Mouse (Mus musculus): ENCODE results near the gene Ak8. TPM values are rescaled to one million over a fixed set of nuclear protein-coding genes. Genes with fewer than 3 reads are reported as not detected.

The Ak8 gene
- total and polyA plus RNA-seq, 3 experiments, result 0.59 TPM; not detected in 2

DNA sequence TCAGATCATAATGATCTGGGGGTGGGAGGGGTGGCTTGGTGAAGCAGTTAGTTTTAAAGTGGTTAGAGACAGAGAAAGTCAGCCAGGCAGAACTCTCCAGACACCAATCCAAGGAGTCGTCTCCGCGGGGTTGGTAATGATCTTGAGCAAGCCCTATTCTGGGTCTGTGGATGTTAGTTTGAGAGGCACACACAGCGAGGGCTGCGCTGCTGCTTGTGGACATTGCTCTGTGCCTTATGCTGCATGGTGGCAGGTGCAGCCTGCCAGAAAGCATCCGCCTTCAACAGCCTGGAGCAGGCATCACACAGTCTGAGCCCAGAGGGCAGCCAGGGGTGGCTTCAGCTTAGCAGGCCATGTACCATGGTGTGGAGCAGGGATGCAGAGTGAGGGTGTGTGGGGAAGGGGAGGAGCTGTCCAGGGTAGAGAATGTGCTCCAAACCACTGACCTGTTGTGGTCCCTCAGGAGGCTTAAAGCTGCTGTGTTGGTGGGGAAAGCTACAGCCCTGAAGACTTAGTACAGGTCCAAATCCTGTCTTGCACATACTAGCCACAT, 87.2 kb downstream of the Ak8 start:
- no peak for TF ChIP-seq POLR2A (IDR thresholded peaks at IDR 0.05; ENCODE audit: insufficient read depth, low read depth, low read length)
- no peak for TF ChIP-seq CTCF (IDR thresholded peaks at IDR 0.05)
- no peak for TF ChIP-seq EP300 (IDR thresholded peaks at IDR 0.05; ENCODE audit: insufficient read depth, low read depth, low read length)
- Histone ChIP-seq H3K27me3 (ENCODE audit: control insufficient read depth, insufficient read depth, low read length) (no peaks in the 10 kb centered on the region), H3K27ac (no peak overlapping the region), H3K4me3 (no peak overlapping the region), H3K4me1 (ENCODE audit: control insufficient read depth, insufficient read depth, low read length) (no peaks in the 10 kb centered on the region), H3K9ac (ENCODE audit: low read depth, low read length) (no peak overlapping the region), H3K79me2 (replicated peaks; ENCODE audit: control insufficient read depth, insufficient read depth, low read length) (no peaks in the 10 kb centered on the region), H3K36me3 (ENCODE audit: control insufficient read depth, insufficient read depth, low read length) (no peaks in the 10 kb centered on the region)
- intact Hi-C loops (cut with DNase I), result no loop called here
- DNase-seq, result no peak
- 83% methylated on average over 6 of the region's 6 CpGs for WGBS

DNA sequence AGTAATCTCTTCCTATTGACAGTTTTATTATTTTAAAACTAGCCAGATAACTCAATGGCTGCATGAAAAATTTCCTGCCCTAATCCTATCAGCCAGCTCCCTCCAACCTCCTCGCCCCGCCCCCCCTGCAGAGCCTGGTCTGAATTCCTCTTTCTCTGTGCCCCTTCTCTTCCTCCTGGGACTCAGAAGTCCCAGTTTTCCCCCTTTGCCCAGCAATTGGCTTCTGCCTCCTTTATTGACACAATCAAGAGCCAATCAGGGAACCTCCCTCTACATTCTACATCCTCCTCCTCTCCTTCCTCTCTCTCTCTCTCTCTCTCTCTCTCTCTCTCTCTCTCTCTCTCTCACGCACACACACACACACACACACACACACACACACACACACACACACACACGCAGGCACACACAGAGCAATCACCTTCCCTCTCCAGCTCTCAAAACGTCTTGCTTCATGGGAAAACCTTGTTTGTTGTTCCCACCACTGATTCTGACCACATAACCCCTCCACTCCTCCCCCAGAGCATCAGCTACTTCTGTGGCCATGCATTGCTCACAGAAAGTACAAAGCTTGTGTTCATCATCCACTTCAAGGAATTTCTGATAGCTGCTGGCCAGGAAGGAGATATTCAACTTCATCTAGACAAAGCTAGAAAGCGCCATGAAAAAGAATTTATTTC, 93.1 kb downstream of the Ak8 start:
- 31% methylated on average over 5 of the region's 6 CpGs for WGBS
- no peak for TF ChIP-seq EP300 (IDR thresholded peaks at IDR 0.05; ENCODE audit: insufficient read depth, low read depth, low read length)
- TF ChIP-seq CTCF (IDR thresholded peaks at IDR 0.05), result no peak
- no peak for TF ChIP-seq POLR2A (IDR thresholded peaks at IDR 0.05; ENCODE audit: insufficient read depth, low read depth, low read length)
- H3K4me3 ChIP-seq, result no peak overlapping the region
- no peaks in the 10 kb centered on the region for H3K36me3 ChIP-seq (ENCODE audit: control insufficient read depth, insufficient read depth, low read length)
- no peaks in the 10 kb centered on the region for H3K4me1 ChIP-seq (ENCODE audit: control insufficient read depth, insufficient read depth, low read length)
- peak; percentile 31 to 35 for DNase-seq
- H3K79me2 ChIP-seq (replicated peaks; ENCODE audit: control insufficient read depth, insufficient read depth, low read length), result no peaks in the 10 kb centered on the region
- H3K9ac ChIP-seq (ENCODE audit: low read depth, low read length), result no peak overlapping the region
- no peak overlapping the region for H3K27ac ChIP-seq
- intact Hi-C loops (cut with DNase I), result no loop called here
- H3K27me3 ChIP-seq (ENCODE audit: control insufficient read depth, insufficient read depth, low read length), result no peaks in the 10 kb centered on the region

DNA sequence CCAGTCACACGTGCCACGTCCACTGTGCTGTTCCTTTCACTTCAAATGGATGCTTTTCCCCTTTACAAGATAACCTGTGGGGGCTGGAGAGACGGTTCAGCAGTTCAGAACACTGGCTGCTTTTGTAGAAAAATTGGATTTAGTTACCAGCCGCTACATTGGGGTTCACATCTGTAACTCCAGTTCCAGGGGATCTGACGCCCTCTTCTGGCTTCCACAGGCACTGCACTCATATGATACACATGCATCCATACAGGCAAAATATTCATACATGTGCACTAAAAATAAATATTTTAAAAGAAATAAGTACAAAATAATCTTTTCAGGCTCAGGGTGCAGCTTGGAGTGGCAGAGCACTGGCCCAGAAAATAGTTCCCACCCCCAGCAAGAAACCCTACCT, 94.7 kb downstream of the Ak8 start:
- Histone ChIP-seq H3K27me3 (ENCODE audit: control insufficient read depth, insufficient read depth, low read length) (no peaks in the 10 kb centered on the region), H3K27ac (no peak overlapping the region), H3K36me3 (ENCODE audit: control insufficient read depth, insufficient read depth, low read length) (no peaks in the 10 kb centered on the region), H3K79me2 (replicated peaks; ENCODE audit: control insufficient read depth, insufficient read depth, low read length) (no peaks in the 10 kb centered on the region), H3K9ac (ENCODE audit: low read depth, low read length) (no peak overlapping the region), H3K4me3 (no peak overlapping the region), H3K4me1 (ENCODE audit: control insufficient read depth, insufficient read depth, low read length) (no peaks in the 10 kb centered on the region)
- intact Hi-C loops (cut with DNase I), result no loop called here
- WGBS, result 80% methylated on average over 5 of the region's 5 CpGs
- DNase-seq, result no peak
- TF ChIP-seq POLR2A (IDR thresholded peaks at IDR 0.05; ENCODE audit: insufficient read depth, low read depth, low read length) (no peak), CTCF (IDR thresholded peaks at IDR 0.05) (peak; percentile 18; the same call in 1 of the 2 replicates)

DNA sequence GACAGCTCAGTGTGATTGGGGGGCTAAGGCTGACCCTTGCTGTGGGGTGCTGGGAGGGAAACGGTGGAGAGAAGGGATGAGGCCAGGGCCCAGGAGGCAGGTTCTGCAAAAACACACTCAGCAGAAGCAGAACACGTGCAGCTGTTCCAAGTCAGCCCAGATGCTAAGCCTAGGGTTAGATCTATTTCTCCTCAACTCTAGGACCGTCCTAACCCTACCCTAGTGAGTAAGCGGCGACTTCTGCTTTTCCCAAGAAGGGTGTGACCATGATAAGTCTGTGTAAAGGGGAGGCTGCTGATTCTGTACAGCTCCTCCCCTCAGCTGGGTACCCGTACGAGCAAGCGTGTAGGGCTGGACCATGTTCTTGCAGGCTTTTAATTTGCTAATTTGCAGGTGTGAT, 96.3 kb downstream of the Ak8 start:
- no peak overlapping the region for H3K27ac ChIP-seq
- H3K4me3 ChIP-seq, result no peak overlapping the region
- H3K27me3 ChIP-seq (ENCODE audit: control insufficient read depth, insufficient read depth, low read length), result no peaks in the 10 kb centered on the region
- no peaks in the 10 kb centered on the region for H3K36me3 ChIP-seq (ENCODE audit: control insufficient read depth, insufficient read depth, low read length)
- no peaks in the 10 kb centered on the region for H3K79me2 ChIP-seq (replicated peaks; ENCODE audit: control insufficient read depth, insufficient read depth, low read length)
- intact Hi-C loops (cut with DNase I), result no loop called here
- H3K9ac ChIP-seq (ENCODE audit: low read depth, low read length), result no peak overlapping the region
- WGBS, result 66% methylated on average over 8 of the region's 8 CpGs
- TF ChIP-seq EP300 (IDR thresholded peaks at IDR 0.05; ENCODE audit: insufficient read depth, low read depth, low read length), result no peak
- TF ChIP-seq CTCF (IDR thresholded peaks at IDR 0.05), result no peak
- TF ChIP-seq POLR2A (IDR thresholded peaks at IDR 0.05; ENCODE audit: insufficient read depth, low read depth, low read length), result no peak
- no peaks in the 10 kb centered on the region for H3K4me1 ChIP-seq (ENCODE audit: control insufficient read depth, insufficient read depth, low read length)
- DNase-seq, result no peak

DNA sequence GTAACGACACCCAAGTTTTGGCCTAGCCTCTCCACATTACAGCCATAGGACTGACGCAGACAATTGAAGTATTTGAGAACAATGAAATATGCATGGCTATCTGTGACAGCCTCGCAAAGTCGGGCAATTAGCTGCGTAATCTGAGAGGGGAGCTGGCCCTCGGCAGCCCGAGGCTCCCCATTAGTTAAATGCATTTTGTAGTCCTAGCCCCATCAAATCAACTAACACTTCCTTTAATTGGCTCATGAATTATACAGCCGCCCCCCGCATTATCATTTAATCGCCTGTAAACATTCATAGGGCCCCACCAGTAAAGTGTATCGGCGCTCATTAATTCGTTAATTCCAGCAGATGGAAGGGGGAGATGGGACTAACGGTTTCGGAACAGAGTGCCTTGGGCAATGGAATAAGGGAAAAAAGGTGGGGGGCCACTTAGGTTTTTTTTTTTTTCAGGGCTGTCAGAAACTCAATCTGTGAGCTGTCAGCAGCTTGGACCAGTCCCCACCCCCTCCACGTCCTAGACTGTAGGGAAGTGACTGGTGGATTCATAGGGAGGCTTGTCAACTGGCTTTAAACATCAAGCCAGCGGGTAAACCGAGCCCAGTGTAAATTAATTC, 97.6 kb downstream of the Ak8 start:
- no peak for DNase-seq
- Histone ChIP-seq H3K27ac (no peak overlapping the region), H3K27me3 (ENCODE audit: control insufficient read depth, insufficient read depth, low read length) (no peaks in the 10 kb centered on the region), H3K36me3 (ENCODE audit: control insufficient read depth, insufficient read depth, low read length) (no peaks in the 10 kb centered on the region), H3K79me2 (replicated peaks; ENCODE audit: control insufficient read depth, insufficient read depth, low read length) (no peaks in the 10 kb centered on the region), H3K4me1 (ENCODE audit: control insufficient read depth, insufficient read depth, low read length) (no peaks in the 10 kb centered on the region), H3K9ac (ENCODE audit: low read depth, low read length) (no peak overlapping the region), H3K4me3 (no peak overlapping the region)
- intact Hi-C loops (cut with DNase I), result no loop called here
- 71% methylated on average over 18 of the region's 18 CpGs for WGBS
- no peak for TF ChIP-seq CTCF (IDR thresholded peaks at IDR 0.05)

DNA sequence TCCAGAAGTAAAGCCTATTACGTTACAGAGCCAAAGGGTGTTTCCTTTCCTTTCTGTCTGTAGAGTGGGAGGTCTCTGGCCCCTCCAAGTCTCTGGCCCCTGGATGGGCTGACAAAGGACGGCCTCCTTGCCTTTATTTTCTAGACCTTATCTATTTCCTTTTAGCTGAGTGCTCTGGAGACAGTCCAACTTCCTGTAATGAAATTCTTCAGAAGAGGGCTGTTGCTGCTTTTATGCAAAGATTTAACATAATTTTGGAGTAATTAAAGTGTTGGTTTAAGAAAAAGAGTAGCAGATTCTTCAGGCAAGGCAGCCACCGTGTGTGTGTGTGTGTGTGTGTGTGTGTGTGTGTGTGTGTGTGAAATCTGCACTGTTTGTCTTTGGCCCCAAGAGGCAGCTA, 98.4 kb downstream of the Ak8 start:
- Histone ChIP-seq H3K4me3 (no peak overlapping the region), H3K27ac (no peak overlapping the region), H3K27me3 (ENCODE audit: control insufficient read depth, insufficient read depth, low read length) (no peaks in the 10 kb centered on the region; the same call in 1 of the 2 replicates), H3K36me3 (ENCODE audit: control insufficient read depth, insufficient read depth, low read length) (no peaks in the 10 kb centered on the region), H3K4me1 (ENCODE audit: control insufficient read depth, insufficient read depth, low read length) (no peaks in the 10 kb centered on the region), H3K79me2 (replicated peaks; ENCODE audit: control insufficient read depth, insufficient read depth, low read length) (no peaks in the 10 kb centered on the region), H3K9ac (ENCODE audit: low read depth, low read length) (no peak overlapping the region)
- WGBS, result 25% methylated on average over 3 of the region's 3 CpGs
- intact Hi-C loops (cut with DNase I), result no loop called here
- TF ChIP-seq POLR2A (IDR thresholded peaks at IDR 0.05; ENCODE audit: insufficient read depth, low read depth, low read length) (no peak), EP300 (IDR thresholded peaks at IDR 0.05; ENCODE audit: insufficient read depth, low read depth, low read length) (no peak), CTCF (IDR thresholded peaks at IDR 0.05) (no peak)
- DNase-seq, result no peak
